Mouse (Mus musculus) c-Kit-negative CD71-positive TER-119-positive erythroid progenitor cells, embryonic 14.5 days (primary cell): ENCODE results near the gene Lrrtm1.

ENCODE experiments used
- DNase-seq: peaks from one replicate; pipeline ENCODE4 v3.0.0-alpha.2; 2013; ENCODE audit warnings: low read depth, low spot score

The Lrrtm1 gene

DNA sequence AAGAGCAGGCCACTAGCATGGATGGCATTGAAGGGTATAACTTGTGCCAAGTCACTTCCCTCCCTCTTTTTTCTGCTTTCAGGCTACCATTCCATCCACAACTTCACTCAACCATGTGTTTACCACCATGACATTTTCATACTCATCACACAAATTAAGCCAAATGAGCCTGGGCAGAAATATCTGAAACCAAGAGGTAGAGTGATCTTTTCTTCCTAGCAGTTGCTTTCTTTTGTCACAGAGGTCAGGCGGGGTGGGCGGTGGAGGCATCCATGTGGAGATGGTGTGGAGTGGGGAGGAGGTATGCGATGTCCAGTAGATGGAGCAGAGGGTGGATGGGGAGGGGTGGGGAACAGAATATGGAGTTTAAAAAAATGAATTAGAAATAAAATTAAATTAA lies 64.3 kb downstream of the Lrrtm1 start:
- no peak for DNase-seq
